Mouse (Mus musculus) myocyte (in vitro differentiated cells): ENCODE measurements around the gene Dock1. TPM values are rescaled to one million over a fixed set of nuclear protein-coding genes. Genes with fewer than 3 reads are reported as not detected.

Experiments used
- H3K27me3 ChIP-seq: one replicate; pipeline ENCODE4 v1.6.1; 2011; ENCODE audit not compliant: control insufficient read depth, insufficient read depth, insufficient read length
- H3K36me3 ChIP-seq: one replicate; pipeline ENCODE4 v1.6.1; 2011; ENCODE audit not compliant: control insufficient read depth, insufficient read depth
- H3K4me2 ChIP-seq: one replicate; pipeline ENCODE4 v1.6.1; 2011; ENCODE audit warnings: low read depth, control low read depth
- H3K4me3 ChIP-seq: one replicate; pipeline ENCODE4 v1.5.1; 2011; ENCODE audit warnings: mild to moderate bottlenecking, control low read depth, moderate library complexity
- H3K79me2 ChIP-seq: one replicate; pipeline ENCODE4 v1.6.1; 2011; ENCODE audit not compliant: control insufficient read depth, insufficient read depth
- H3ac ChIP-seq: one replicate; pipeline ENCODE4 v1.6.1; 2011; ENCODE audit not compliant: control insufficient read depth, insufficient read length
- CEBPB ChIP-seq: IDR thresholded peaks from 2 replicates; pipeline ENCODE4 v1.6.1; 2011; ENCODE audit warnings: mild to moderate bottlenecking, moderate library complexity; ENCODE audit not compliant: poor library complexity, insufficient read depth, severe bottlenecking
- E2F4 ChIP-seq: IDR thresholded peaks from one replicate; pipeline ENCODE4 v1.6.1; 2011; ENCODE audit warnings: mild to moderate bottlenecking, control low read depth, moderate library complexity; ENCODE audit not compliant: insufficient read depth
- MAX ChIP-seq: IDR thresholded peaks from one replicate; pipeline ENCODE4 v1.6.1; 2011; ENCODE audit warnings: low read depth, mild to moderate bottlenecking, control low read depth
- MYOD1 ChIP-seq, 3 experiments: IDR thresholded peaks; one replicate each; pipeline ENCODE4 v1.6.1; 2011; ENCODE audit warnings: control low read depth in 2 of 3, low read depth in 2 of 3, mild to moderate bottlenecking in 2 of 3, moderate library complexity in 1 of 3; ENCODE audit not compliant: insufficient read length in 2 of 3, control insufficient read depth in 1 of 3
- MYOG ChIP-seq, 3 experiments: IDR thresholded peaks; one replicate each; pipeline ENCODE4 v1.6.1; 2011; ENCODE audit warnings: control low read depth in 2 of 3, low read depth in 2 of 3, mild to moderate bottlenecking in 2 of 3; ENCODE audit not compliant: insufficient read length in 2 of 3, control insufficient read depth in 1 of 3, insufficient read depth in 1 of 3
- POLR2A ChIP-seq: IDR thresholded peaks from one replicate; pipeline ENCODE4 v1.6.1; 2011; ENCODE audit warnings: low read depth, mild to moderate bottlenecking, control low read depth, moderate library complexity; ENCODE audit not compliant: insufficient read length
- POLR2AphosphoS2 ChIP-seq: IDR thresholded peaks from one replicate; pipeline ENCODE4 v1.6.1; 2011; ENCODE audit warnings: low read depth, control low read depth; ENCODE audit not compliant: insufficient read length
- REST ChIP-seq: IDR thresholded peaks from one replicate; pipeline ENCODE4 v1.6.1; 2011; ENCODE audit warnings: mild to moderate bottlenecking, control low read depth, moderate library complexity; ENCODE audit not compliant: insufficient read depth, insufficient read length
- SRF ChIP-seq: IDR thresholded peaks from one replicate; pipeline ENCODE4 v1.6.1; 2011; ENCODE audit warnings: low read depth; ENCODE audit not compliant: control insufficient read depth, insufficient read length
- TCF12 ChIP-seq: IDR thresholded peaks from one replicate; pipeline ENCODE4 v1.6.1; 2011; ENCODE audit warnings: mild to moderate bottlenecking, control low read depth; ENCODE audit not compliant: poor library complexity, insufficient read depth, severe bottlenecking
- TCF3 ChIP-seq: IDR thresholded peaks from one replicate; pipeline ENCODE4 v1.6.1; 2011; ENCODE audit warnings: low read depth, control low read depth; ENCODE audit not compliant: insufficient read length
- USF1 ChIP-seq: IDR thresholded peaks from one replicate; pipeline ENCODE4 v1.6.1; 2011; ENCODE audit warnings: low read depth, mild to moderate bottlenecking, control low read depth, moderate library complexity
- polyA plus RNA-seq: library from polyadenylated mRNA; unstranded; fragments of >200 nt; fragmentation: generic; extraction: Trizol; gene quantifications from one replicate; pipeline ENCODE4 v1.2.1, GENCODE M21; 2012; ENCODE audit warnings: missing spikeins

The Dock1 gene
- polyA plus RNA-seq, 1 experiment = 6.2 TPM

DNA sequence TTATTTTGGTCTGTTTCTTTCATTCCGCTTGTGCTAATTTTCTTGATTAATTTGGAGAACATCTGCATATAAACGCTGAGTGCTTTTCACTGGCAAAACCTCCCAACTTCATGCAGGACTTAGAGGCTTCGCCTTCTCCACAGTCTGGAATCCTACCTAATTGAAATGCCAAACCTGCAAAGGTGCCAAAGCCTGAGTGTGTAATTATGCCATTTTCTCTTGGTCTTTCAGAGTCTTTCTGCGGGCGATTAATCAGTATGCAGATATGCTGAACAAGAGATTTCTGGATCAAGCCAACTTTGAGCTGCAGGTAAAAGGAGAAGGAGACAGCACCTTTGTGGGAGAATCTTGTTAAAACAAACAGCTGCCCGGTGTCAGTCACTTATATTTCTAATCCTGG, 406.4 kb downstream of the Dock1 start:
- no peak for TF ChIP-seq TCF12
- TF ChIP-seq REST = no peak
- TF ChIP-seq USF1 = no peak
- no peak for TF ChIP-seq POLR2AphosphoS2
- Histone ChIP-seq H3K27me3 (no peaks in the 10 kb centered on the region), H3K4me3 (no peak overlapping the region), H3K4me2 (no peak overlapping the region), H3ac (no peak overlapping the region), H3K36me3 (no peaks in the 10 kb centered on the region), H3K79me2 (no peaks in the 10 kb centered on the region)

- Histone ChIP-seq H3K4me2 (no peak overlapping the region), H3K27me3 (no peaks in the 10 kb centered on the region), H3K79me2 (no peaks in the 10 kb centered on the region), H3K4me3 (no peak overlapping the region), H3K36me3 (no peaks in the 10 kb centered on the region), H3ac (no peak overlapping the region)
- TF ChIP-seq MYOG (IDR thresholded peaks at IDR 0.05; ENCODE audit: control insufficient read depth in 1 of 3, insufficient read depth in 1 of 3, insufficient read length in 2 of 3, low read depth in 2 of 3) (no peak), TCF12 (no peak), E2F4 (no peak), REST (no peak), MYOD1 (IDR thresholded peaks at IDR 0.05; ENCODE audit: control insufficient read depth in 1 of 3, insufficient read length in 2 of 3, low read depth in 2 of 3) (no peak), SRF (no peak), USF1 (no peak), MAX (no peak), TCF3 (no peak)
Observed at GRCm38 (mm10) chr7:135077340-135077739, 406.9 kb downstream of the Dock1 start.

- no peaks in the 10 kb centered on the region for H3K79me2 ChIP-seq
- H3K27me3 ChIP-seq = no peaks in the 10 kb centered on the region
- TF ChIP-seq TCF3 = no peak
- TF ChIP-seq MAX = no peak
- TF ChIP-seq POLR2A = no peak
- no peak for TF ChIP-seq E2F4
- no peak for TF ChIP-seq CEBPB
- H3K4me3 ChIP-seq = no peak overlapping the region
- H3K36me3 ChIP-seq = no peaks in the 10 kb centered on the region
- no peak overlapping the region for H3ac ChIP-seq
- H3K4me2 ChIP-seq = no peak overlapping the region
Observed at GRCm38 (mm10) chr7:135077806-135078205, 407.4 kb downstream of the Dock1 start.

DNA sequence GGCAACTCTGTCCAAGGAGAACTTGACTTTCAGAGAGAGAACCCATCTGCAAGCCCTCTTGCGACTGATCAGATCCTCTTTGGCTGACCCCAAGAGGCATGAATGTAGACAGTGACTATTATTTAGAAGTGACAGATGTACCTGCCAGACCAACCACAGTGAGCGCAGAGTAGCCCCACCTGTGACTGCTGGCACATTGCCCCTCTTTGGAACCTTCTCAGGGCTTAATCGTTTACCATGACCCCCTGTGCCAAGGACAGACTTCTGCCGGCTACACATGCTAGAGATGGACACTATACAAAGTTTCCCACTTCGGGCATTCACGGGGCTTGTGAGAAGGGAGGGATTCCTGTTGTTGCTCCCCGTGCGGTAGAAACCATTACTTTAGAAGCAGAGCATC, 413.0 kb downstream of the Dock1 start:
- H3K4me2 ChIP-seq = no peak overlapping the region
- H3ac ChIP-seq = no peak overlapping the region
- no peaks in the 10 kb centered on the region for H3K79me2 ChIP-seq
- TF ChIP-seq POLR2AphosphoS2 (no peak), CEBPB (no peak), POLR2A (no peak), MYOG (IDR thresholded peaks at IDR 0.05; ENCODE audit: control insufficient read depth in 1 of 3, insufficient read depth in 1 of 3, insufficient read length in 2 of 3, low read depth in 2 of 3) (no peak), SRF (no peak), MAX (no peak), REST (no peak), TCF3 (no peak), E2F4 (no peak), USF1 (no peak), MYOD1 (IDR thresholded peaks at IDR 0.05; ENCODE audit: control insufficient read depth in 1 of 3, insufficient read length in 2 of 3, low read depth in 2 of 3) (no peak), TCF12 (no peak)
- H3K36me3 ChIP-seq = no peaks in the 10 kb centered on the region
- no peak overlapping the region for H3K4me3 ChIP-seq
- H3K27me3 ChIP-seq = no peaks in the 10 kb centered on the region

DNA sequence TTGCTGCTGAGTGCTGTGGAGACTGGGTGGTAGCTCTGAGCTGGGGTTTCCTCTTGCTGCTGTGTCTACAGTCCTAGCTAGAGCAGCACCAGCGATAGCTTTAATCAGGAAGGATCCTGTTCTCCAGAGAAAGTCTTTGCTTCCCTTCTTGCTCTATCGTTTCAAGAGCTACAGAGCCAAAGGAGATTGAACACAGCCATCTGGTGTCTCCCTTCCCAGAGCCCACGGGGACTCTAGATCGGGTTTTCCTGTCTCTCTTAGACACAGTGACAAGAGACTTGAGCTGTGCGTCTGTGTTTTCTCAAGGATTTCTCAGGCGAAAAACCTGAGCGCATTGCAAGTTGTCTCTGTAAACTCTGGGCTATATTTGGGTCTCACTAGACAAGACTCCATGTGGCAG, 413.6 kb downstream of the Dock1 start:
- no peak overlapping the region for H3ac ChIP-seq
- H3K4me3 ChIP-seq = no peak overlapping the region
- no peak overlapping the region for H3K4me2 ChIP-seq
- H3K27me3 ChIP-seq = no peaks in the 10 kb centered on the region
- no peaks in the 10 kb centered on the region for H3K36me3 ChIP-seq
- no peak for TF ChIP-seq MYOG (IDR thresholded peaks at IDR 0.05; ENCODE audit: control insufficient read depth in 1 of 3, insufficient read depth in 1 of 3, insufficient read length in 2 of 3, low read depth in 2 of 3)
- no peak for TF ChIP-seq REST
- H3K79me2 ChIP-seq = no peaks in the 10 kb centered on the region

GRCm38 (mm10) chr7:135086556-135086955, 416.1 kb downstream of the Dock1 start:
- TF ChIP-seq E2F4 = no peak
- TF ChIP-seq MAX = no peak
- no peak for TF ChIP-seq CEBPB
- no peak for TF ChIP-seq MYOD1 (IDR thresholded peaks at IDR 0.05; ENCODE audit: control insufficient read depth in 1 of 3, insufficient read length in 2 of 3, low read depth in 2 of 3)
- TF ChIP-seq USF1 = no peak
- no peak for TF ChIP-seq TCF3
- no peak for TF ChIP-seq SRF
- TF ChIP-seq POLR2A = no peak
- no peak for TF ChIP-seq REST
- no peak for TF ChIP-seq TCF12
- no peak for TF ChIP-seq MYOG (IDR thresholded peaks at IDR 0.05; ENCODE audit: control insufficient read depth in 1 of 3, insufficient read depth in 1 of 3, insufficient read length in 2 of 3, low read depth in 2 of 3)
- no peaks in the 10 kb centered on the region for H3K79me2 ChIP-seq
- no peak overlapping the region for H3K4me3 ChIP-seq
- no peaks in the 10 kb centered on the region for H3K36me3 ChIP-seq
- H3K27me3 ChIP-seq = no peaks in the 10 kb centered on the region
- no peak overlapping the region for H3K4me2 ChIP-seq
- H3ac ChIP-seq = no peak overlapping the region
